Mouse (Mus musculus): Measurements from ENCODE around the gene Ptgs2.

GRCm38 (mm10) chr1:150115352-150115751 lies 15.5 kb downstream of the Ptgs2 start:
- TF ChIP-seq CTCF (IDR thresholded peaks at IDR 0.05; ENCODE audit: low read depth), result no peak
- TF ChIP-seq EP300 (IDR thresholded peaks at IDR 0.05; ENCODE audit: low read depth), result no peak
